Mouse (Mus musculus): ENCODE measurements around the gene Antxr1.

DNA sequence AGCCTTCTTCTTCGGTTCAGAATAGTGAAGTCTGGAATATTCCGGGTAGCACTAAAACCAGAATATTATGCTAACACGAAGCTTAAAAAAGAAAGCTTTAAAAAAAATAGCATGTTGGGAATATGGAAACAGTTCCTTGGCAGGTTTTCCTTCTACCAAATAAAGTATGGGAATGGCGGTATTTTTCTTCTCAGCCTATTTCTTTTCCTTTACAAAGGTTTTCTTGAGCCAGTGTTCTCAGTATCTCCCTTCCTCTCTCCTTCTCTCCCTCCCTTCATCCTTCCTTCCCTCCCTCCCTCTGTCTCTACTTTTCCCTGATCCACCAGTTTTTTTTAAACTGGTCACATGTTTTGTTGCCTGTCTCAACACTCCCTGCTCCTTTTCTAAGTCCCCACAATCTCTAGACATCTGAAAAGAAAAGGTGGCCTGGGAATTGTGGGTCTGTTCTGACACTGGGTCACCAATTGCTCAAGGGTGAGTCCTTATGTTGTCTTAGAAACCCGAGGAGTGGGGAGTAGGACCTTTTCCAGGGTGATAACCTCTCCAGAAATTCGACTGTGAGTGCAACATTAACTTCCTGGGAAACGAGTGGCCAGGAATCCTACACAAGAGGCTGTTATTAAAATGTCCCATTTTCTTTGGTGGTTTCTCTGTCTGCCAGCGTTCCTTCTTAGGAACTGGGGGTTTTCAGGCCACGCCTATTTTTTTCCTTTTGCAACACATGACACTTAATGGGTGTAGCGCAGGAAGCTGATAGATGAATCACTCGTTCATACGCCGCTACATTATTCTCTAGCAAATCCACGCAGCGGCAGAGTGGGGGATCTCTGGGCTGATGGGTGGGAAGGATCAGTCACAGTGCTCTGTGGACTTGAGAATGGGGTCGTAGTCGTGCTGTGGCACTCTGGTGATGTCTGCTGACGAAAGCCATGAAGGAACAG lies 42.4 kb downstream of the Antxr1 start:
- no peak for TF ChIP-seq EP300 (IDR thresholded peaks at IDR 0.05; ENCODE audit: low read depth)
- no peak for TF ChIP-seq CTCF (IDR thresholded peaks at IDR 0.05; ENCODE audit: low read depth)
